Mouse (Mus musculus) bone marrow macrophage, adult 2 months (primary cell): Measurements from ENCODE around the gene Srr.

Experiments used
- CTCF ChIP-seq: IDR thresholded peaks from 2 replicates; pipeline ENCODE4 v1.5.1; 2012; ENCODE audit warnings: low read depth, mild to moderate bottlenecking, low read length, moderate library complexity
- POLR2A ChIP-seq: IDR thresholded peaks from 2 replicates; pipeline ENCODE4 v1.6.1; 2012; ENCODE audit warnings: mild to moderate bottlenecking, low read depth, low read length, borderline replicate concordance

DNA sequence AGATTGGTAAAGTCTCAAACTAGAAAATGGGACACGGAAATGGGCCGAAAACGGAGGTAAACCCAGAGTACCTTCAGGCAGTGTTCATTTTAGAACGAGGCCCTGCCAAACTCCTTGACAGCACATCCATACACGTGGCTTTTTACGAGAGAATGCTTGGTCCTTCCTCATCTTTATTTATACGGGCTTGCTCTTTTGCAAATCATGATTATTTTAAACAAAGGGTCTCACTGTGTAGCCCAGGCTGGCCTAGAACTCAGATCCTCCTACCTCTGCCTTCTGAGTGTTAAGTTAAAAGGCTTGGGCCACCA lies 27.3 kb downstream of the Srr start:
- TF ChIP-seq CTCF (no peak), POLR2A (no peak)
